Mouse (Mus musculus): ENCODE data around the gene Ppt2. TPM values are rescaled to one million over a fixed set of nuclear protein-coding genes. Genes with fewer than 3 reads are reported as not detected.

Gene Ppt2
- total RNA-seq, 2 experiments from 2014 or later, result 39.0 to 45.7 TPM

- intact Hi-C loops (cut with DNase I), result no loop called here
- DNase-seq, result no peak
Measured at GRCm38 (mm10) chr17:34657271-34657670, 29.0 kb upstream of the Ppt2 start.

GRCm38 (mm10) chr17:34656666-34657065 lies 28.4 kb upstream of the Ppt2 start:
- intact Hi-C loops (cut with DNase I), result no loop called here
- DNase-seq, result peak; percentile 70 to 75

- intact Hi-C loops (cut with DNase I), result loop anchor here (1.0 kb wide), 1 partner anchor 58 kb away; no protein-coding TSS in a partner anchor
- peak; percentile 92 to 95 for DNase-seq
Measured at GRCm38 (mm10) chr17:34655581-34655991, 27.3 kb upstream of the Ppt2 start.

- intact Hi-C loops (cut with DNase I), result loop anchor here (1.0 kb wide), 1 partner anchor 58 kb away; no protein-coding TSS in a partner anchor
- peak in 1 of 2 experiments; percentile 78 for DNase-seq
Measured at GRCm38 (mm10) chr17:34655160-34655559, 26.9 kb upstream of the Ppt2 start.

GRCm38 (mm10) chr17:34654392-34654791 lies 26.1 kb upstream of the Ppt2 start:
- no peak for DNase-seq
- intact Hi-C loops (cut with DNase I), result loop anchor here (5.0 kb wide), 1 partner anchor 158 kb away; no protein-coding TSS in a partner anchor

- peak; percentile 60 to 83 for DNase-seq
- intact Hi-C loops (cut with DNase I), result loop anchor here (5.0 kb wide), 1 partner anchor 158 kb away; no protein-coding TSS in a partner anchor
Measured at GRCm38 (mm10) chr17:34653746-34654285, 25.5 kb upstream of the Ppt2 start.

GRCm38 (mm10) chr17:34652985-34653384 lies 24.7 kb upstream of the Ppt2 start:
- intact Hi-C loops (cut with DNase I), result loop anchor here (5.0 kb wide), 1 partner anchor 159 kb away; no protein-coding TSS in a partner anchor
- no peak for DNase-seq

GRCm38 (mm10) chr17:34652546-34652945 lies 24.2 kb upstream of the Ppt2 start:
- DNase-seq, result no peak
- intact Hi-C loops (cut with DNase I), result loop anchor here (5.0 kb wide), 1 partner anchor 160 kb away; no protein-coding TSS in a partner anchor

- DNase-seq, result no peak
- intact Hi-C loops (cut with DNase I), result loop anchor here (5.0 kb wide), 1 partner anchor 161 kb away; no protein-coding TSS in a partner anchor
Measured at GRCm38 (mm10) chr17:34651507-34652221, 23.4 kb upstream of the Ppt2 start.

- DNase-seq, result no peak
- intact Hi-C loops (cut with DNase I), result loop anchor here (5.0 kb wide), 1 partner anchor 162 kb away; no protein-coding TSS in a partner anchor
Measured at GRCm38 (mm10) chr17:34650781-34651180, 22.5 kb upstream of the Ppt2 start.

GRCm38 (mm10) chr17:34649106-34649864 lies 21.0 kb upstream of the Ppt2 start:
- no peak for DNase-seq
- intact Hi-C loops (cut with DNase I), result no loop called here

GRCm38 (mm10) chr17:34648141-34648890 lies 20.0 kb upstream of the Ppt2 start:
- intact Hi-C loops (cut with DNase I), result no loop called here
- DNase-seq, result no peak

- peak; percentile 96 to 98 for DNase-seq
- intact Hi-C loops (cut with DNase I), result no loop called here
Measured at GRCm38 (mm10) chr17:34646906-34647787, 18.8 kb upstream of the Ppt2 start, which contains the start of gene Atf6b. Gene Atf6b, plus strand, starts transcription at chr17:34647146.

GRCm38 (mm10) chr17:34645831-34646511 lies 17.7 kb upstream of the Ppt2 start:
- no peak for DNase-seq
- intact Hi-C loops (cut with DNase I), result loop anchor here (2.0 kb wide), 1 partner anchor 19 kb away; no protein-coding TSS in a partner anchor

- no peak for DNase-seq
- intact Hi-C loops (cut with DNase I), result loop anchor here (2.0 kb wide), 1 partner anchor 19 kb away; no protein-coding TSS in a partner anchor
Measured at GRCm38 (mm10) chr17:34645256-34645829, 17.0 kb upstream of the Ppt2 start.

GRCm38 (mm10) chr17:34644608-34645007 lies 16.3 kb upstream of the Ppt2 start, which contains the start of gene Fkbpl:
Gene Fkbpl, plus strand, starts transcription at chr17:34644764.
- DNase-seq, result peak; percentile 98 to 99
- intact Hi-C loops (cut with DNase I), result loop anchor here (2.0 to 5.0 kb wide), 2 partner anchors 18 to 288 kb away; partner anchors contain the start of gene Neu1

GRCm38 (mm10) chr17:34643944-34644343 lies 15.6 kb upstream of the Ppt2 start:
- intact Hi-C loops (cut with DNase I), result loop anchor here (2.0 to 5.0 kb wide), 2 partner anchors 17 to 288 kb away; partner anchors contain the start of gene Neu1
- no peak for DNase-seq

GRCm38 (mm10) chr17:34643379-34643778 lies 15.1 kb upstream of the Ppt2 start:
- intact Hi-C loops (cut with DNase I), result loop anchor here (5.0 kb wide), 1 partner anchor 289 kb away; the partner anchor contains the start of gene Neu1
- DNase-seq, result no peak
